Mouse (Mus musculus): ENCODE measurements around the gene Men1. TPM values are rescaled to one million over a fixed set of nuclear protein-coding genes. Genes with fewer than 3 reads are reported as not detected.

Gene Men1
- polyA plus RNA-seq, 1 experiment from 2014 or later: 103 TPM

DNA sequence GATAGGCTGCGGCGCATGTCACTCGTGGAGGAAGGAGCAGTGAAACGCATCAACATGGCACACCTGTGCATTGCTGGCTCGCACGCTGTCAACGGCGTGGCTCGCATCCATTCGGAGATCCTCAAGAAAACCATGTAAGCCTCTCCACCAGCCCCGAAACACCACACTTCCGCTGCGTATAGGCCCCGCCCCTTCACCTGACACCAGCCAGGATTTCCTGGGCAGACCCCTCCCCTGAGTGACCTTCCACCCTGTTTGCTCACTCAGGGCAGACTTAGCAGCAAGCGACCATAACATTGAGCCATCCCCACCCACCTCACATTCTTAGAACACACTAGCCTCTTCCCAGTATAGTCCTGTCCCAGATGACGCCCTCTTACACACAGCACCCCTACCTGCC is 55.0 kb downstream of the Men1 start:
- peaks cover 12% of the 10 kb centered on the region for H3K27me3 ChIP-seq
- ATAC-seq (ENCODE audit: low FRiP score, low read depth): 0 out of 2 replicates have a peak, but pooled peaks have one; percentile 23
- H3K4me2 ChIP-seq (replicated peaks): peak overlapping the region; percentile 43
- peaks cover 9% of the 10 kb centered on the region for H3K4me1 ChIP-seq
- no peaks in the 10 kb centered on the region for H3K9me3 ChIP-seq
- no peak overlapping the region for H3K9ac ChIP-seq (replicated peaks)
- H3K36me3 ChIP-seq: no peaks in the 10 kb centered on the region
- H3K27ac ChIP-seq (replicated peaks): no peak overlapping the region
- peak overlapping the region; percentile 24 for H3K4me3 ChIP-seq
- WGBS: 6% methylated on average over 16 of the region's 16 CpGs

DNA sequence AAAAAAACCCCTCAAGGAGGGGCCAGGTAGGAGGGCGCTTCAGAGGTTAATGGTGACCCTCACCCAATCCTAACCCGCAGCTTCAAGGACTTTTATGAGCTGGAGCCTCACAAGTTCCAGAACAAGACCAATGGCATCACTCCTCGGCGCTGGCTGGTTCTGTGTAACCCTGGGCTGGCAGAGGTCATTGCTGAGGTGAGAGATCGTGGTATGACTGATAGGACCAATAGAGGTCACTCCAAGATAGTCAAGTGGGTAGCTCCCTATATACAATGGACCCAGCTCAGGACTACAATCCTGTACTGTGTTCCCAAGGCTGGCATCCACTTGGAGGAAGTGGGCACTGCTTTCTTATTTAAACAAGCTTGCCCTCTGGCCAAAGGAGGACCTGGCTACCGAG is 55.5 kb downstream of the Men1 start:
- WGBS: 59% methylated on average over 6 of the region's 6 CpGs

More for the DNA sequence above, 55.5 kb downstream of the Men1 start:
- Histone ChIP-seq H3K36me3 (no peaks in the 10 kb centered on the region), H3K4me2 (replicated peaks) (no peak overlapping the region), H3K27me3 (peaks cover 12% of the 10 kb centered on the region), H3K4me3 (no peak overlapping the region), H3K27ac (replicated peaks) (no peak overlapping the region), H3K9me3 (no peaks in the 10 kb centered on the region), H3K9ac (replicated peaks) (no peak overlapping the region), H3K4me1 (peaks cover 9% of the 10 kb centered on the region)
- ATAC-seq (ENCODE audit: low FRiP score, low read depth): no peak

Small RNAs within 50 kb of the gene (microRNA-seq; reads per million reads assigned to microRNA genes)
- not detected for gene Mir6989

Other genes starting within 250 kb of the Men1 start
- gene Cdca5, start 250.0 kb upstream of the Men1 start, polyA plus RNA-seq (2016; fragmentation: Nextera tagmentation; extraction: Ambion mirVana): 41.5 and 42.1 TPM in 2 replicates
- 0.77 TPM in 1 of 2 replicates, not detected in the other for gene AC131692.1, start 240.6 kb upstream of the Men1 start, polyA plus RNA-seq (2016; fragmentation: Nextera tagmentation; extraction: Ambion mirVana)
- gene Naaladl1, start 229.2 kb upstream of the Men1 start, polyA plus RNA-seq (2016; fragmentation: Nextera tagmentation; extraction: Ambion mirVana): 0.59 and 0.94 TPM in 2 replicates
- gene Sac3d1, start 216.3 kb upstream of the Men1 start, polyA plus RNA-seq (2016; fragmentation: Nextera tagmentation; extraction: Ambion mirVana): 49.7 and 50.8 TPM in 2 replicates
- gene Snx15, start 206.7 kb upstream of the Men1 start, polyA plus RNA-seq (2016; fragmentation: Nextera tagmentation; extraction: Ambion mirVana): 29.7 and 30.5 TPM in 2 replicates
- not detected in 2 replicates for gene Batf2, start 194.0 kb upstream of the Men1 start, polyA plus RNA-seq (2016; fragmentation: Nextera tagmentation; extraction: Ambion mirVana)
- 90.9 and 96.1 TPM in 2 replicates for gene Arl2, start 193.4 kb upstream of the Men1 start, polyA plus RNA-seq (2016; fragmentation: Nextera tagmentation; extraction: Ambion mirVana)
- gene Majin, start 150.6 kb upstream of the Men1 start, polyA plus RNA-seq (2016; fragmentation: Nextera tagmentation; extraction: Ambion mirVana): not detected in 2 replicates
- 0.74 TPM in 1 of 2 replicates, not detected in the other for gene Gpha2, start 108.6 kb upstream of the Men1 start, polyA plus RNA-seq (2016; fragmentation: Nextera tagmentation; extraction: Ambion mirVana)
- gene Ppp2r5b, start 99.1 kb upstream of the Men1 start, polyA plus RNA-seq (2016; fragmentation: Nextera tagmentation; extraction: Ambion mirVana): 61.3 and 66.1 TPM in 2 replicates
- gene Atg2a, start 93.3 kb upstream of the Men1 start, polyA plus RNA-seq (2016; fragmentation: Nextera tagmentation; extraction: Ambion mirVana): 13.6 and 14.2 TPM in 2 replicates
- gene Ehd1, start 58.3 kb upstream of the Men1 start, polyA plus RNA-seq (2016; fragmentation: Nextera tagmentation; extraction: Ambion mirVana): 90.8 and 96.9 TPM in 2 replicates
- gene Cdc42bpg, start 28.5 kb upstream of the Men1 start, polyA plus RNA-seq (2016; fragmentation: Nextera tagmentation; extraction: Ambion mirVana): 0.29 and 0.37 TPM in 2 replicates
- 14.6 and 14.7 TPM in 2 replicates for gene Map4k2, start 6.2 kb downstream of the Men1 start, polyA plus RNA-seq (2016; fragmentation: Nextera tagmentation; extraction: Ambion mirVana)
- 193 and 205 TPM in 2 replicates for gene Sf1, start 28.7 kb downstream of the Men1 start, polyA plus RNA-seq (2016; fragmentation: Nextera tagmentation; extraction: Ambion mirVana)
- 2.3 and 2.7 TPM in 2 replicates for gene Pygm, start 49.4 kb downstream of the Men1 start, polyA plus RNA-seq (2016; fragmentation: Nextera tagmentation; extraction: Ambion mirVana)
- gene Rasgrp2, start 64.4 kb downstream of the Men1 start, polyA plus RNA-seq (2016; fragmentation: Nextera tagmentation; extraction: Ambion mirVana): 21.5 and 21.6 TPM in 2 replicates
- gene Nrxn2, start 83.8 kb downstream of the Men1 start, polyA plus RNA-seq (2016; fragmentation: Nextera tagmentation; extraction: Ambion mirVana): 16.0 and 22.5 TPM in 2 replicates
- gene Slc22a12, start 208.1 kb downstream of the Men1 start, polyA plus RNA-seq (2016; fragmentation: Nextera tagmentation; extraction: Ambion mirVana): not detected in 2 replicates